Mouse (Mus musculus): ENCODE measurements around the gene Gdf15.
A peak's percentile ranks its signal among the peaks of the same experiment; 100 is the strongest.

Gdf15 gene

DNA sequence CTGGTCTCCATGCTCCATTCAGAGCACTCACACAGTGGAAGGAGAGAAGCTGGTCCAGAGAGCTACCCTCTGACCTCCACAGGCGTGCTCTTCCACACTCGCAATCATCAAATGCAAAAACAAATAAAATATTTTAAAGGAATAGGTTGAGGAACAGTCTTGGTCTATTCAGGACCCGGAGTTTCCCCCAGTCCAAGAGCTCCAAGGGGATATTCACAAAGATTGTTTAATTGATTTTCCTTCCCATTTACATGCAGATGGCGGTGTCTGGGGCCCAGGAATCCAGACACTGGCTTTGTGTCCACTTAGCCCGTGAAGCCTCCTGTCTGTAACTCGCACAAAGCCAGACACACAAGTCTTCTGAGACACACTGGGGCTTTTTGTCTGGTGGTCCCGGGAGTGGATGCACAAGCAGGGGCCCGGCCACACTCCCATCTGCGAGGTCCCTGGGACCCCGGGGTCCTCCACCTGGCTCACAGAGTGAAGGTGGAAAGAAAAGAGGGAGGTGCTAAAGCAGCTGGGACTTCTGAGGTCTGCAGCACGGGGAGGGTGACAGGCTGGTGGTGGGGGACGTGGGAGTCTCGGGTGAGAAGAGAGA, 24.0 kb upstream of the Gdf15 start:
- DNase-seq = no peak

DNA sequence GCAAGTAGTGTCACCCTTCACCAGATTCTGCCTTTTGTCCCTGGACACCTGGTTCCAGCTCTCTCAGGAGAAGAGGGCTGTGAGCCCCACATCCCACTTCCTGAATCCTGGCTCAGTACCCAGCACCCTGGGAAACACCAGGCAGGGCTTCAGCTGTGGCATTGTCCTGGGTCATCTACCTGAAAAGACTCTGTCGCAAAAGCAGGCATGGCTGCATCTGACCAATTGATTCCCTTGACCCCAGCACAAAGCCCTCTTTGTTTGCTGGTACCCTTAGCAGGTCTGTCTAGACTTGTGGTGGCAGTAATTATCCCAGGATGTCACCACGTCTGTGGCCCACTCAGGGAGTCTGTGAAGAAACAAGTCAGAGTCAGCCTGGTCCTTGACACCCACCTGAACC, 23.2 kb upstream of the Gdf15 start:
- DNase-seq = no peak

DNA sequence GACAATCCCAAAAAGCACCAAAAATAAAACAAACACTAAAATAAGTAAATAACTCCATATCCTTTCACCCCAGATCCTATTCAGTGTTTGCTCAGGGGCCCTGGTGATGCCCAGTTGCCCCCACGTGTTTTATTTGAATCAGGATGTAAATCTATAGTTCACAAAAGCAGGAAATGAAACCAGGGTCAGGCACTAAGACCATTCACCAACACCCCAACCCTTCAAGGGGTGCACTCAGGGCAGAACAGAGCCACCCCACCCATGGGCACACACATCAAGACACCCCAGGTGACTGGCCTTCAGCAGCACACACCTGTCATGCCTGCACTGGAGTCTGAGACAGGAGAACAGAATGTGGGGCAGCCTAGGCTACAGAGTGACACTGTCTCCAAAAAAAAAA, 21.9 kb upstream of the Gdf15 start:
- no peak for DNase-seq

DNA sequence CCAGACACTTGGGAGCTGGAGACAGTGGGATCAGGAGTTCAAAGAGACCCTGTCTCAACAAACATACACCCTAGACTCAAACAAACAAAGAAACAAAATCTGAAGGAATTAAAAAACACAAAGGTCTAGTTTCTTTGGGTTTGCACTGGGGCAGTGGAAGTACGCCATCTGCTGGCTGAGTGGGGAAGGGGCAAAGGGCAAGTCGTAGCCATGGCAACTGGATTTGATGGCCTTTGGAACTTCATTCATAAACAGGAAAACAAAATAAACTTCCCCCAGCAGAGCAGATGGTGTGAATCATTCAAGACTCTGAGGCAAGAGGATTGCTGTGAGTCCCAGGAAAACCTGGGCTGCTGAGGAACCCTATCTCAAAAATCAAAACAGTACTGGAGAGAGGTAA, 21.0 kb upstream of the Gdf15 start:
- peak; percentile 85 to 86 for DNase-seq

DNA sequence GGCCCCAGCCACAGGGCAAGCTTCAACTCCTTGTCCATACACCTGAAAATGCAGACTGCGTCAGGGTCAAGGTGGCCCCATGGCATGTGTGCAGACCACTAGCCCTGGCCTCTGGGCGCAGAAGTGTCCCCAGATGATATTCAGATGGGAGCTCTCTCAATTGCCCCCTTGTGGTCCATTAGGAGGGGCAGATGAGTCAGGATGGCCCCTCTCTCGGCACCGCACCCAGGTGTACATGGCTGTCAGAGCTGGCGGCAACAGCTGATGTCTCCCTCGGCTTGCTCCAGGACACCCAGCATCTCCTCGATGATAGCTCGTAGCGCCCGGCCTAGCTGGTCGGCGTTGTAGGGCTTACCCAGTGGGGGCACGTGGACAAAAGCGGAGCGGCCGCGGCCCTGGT, 18.1 kb upstream of the Gdf15 start:
- DNase-seq = no peak

DNA sequence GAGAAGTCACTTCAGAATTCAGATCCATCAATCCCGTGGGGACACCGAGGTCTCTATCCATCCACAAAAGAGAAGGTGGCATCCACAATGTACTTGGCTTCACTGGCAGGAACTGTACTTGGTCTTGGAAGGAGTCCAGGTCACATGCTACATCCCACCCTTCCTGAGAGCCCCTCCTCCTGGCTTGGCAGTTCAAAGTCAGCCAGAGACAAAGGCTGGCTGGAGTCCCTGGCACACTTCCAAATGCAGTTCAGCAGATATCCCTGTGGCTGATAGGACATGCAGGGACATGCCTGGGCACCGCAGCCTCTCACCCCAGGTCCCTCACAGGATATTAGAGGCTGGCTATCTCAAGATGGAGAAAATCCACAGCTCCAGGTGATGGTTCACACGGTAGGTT, 17.1 kb upstream of the Gdf15 start:
- peak; percentile 96 to 97 for DNase-seq

DNA sequence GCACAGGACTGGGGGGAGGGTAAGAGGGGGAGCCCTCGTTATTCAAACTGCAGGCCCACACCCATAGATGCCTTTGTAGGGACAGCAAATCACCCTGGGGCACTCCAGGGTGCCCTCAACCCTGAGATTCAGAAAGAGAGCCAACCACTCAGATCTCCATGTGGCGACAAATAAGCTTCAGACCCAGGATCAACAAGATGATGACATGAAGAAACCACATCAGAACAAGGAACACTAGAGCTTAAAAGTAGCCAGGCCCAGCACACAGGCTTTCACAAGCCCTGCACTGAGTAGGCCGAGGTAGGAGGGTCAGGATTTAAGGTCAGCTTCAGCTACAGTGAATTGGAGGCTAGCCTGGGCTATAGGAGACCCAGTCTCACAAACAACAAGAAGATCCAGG, 16.7 kb upstream of the Gdf15 start:
- DNase-seq = no peak

DNA sequence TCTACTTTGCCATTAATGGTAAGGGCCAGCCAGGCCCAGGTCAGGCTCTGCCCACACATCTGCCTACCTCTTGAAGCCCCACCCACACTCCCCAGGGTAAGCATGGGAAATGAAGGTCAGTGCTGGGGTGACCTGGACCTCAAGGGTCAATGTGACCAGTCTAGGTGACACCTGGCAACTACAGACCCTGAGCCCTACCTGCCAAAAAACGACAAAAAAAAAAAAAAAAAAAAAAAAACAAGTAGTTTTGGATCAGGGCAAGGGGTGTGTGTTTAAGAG, 15.8 kb upstream of the Gdf15 start:
- DNase-seq = peak; percentile 58 to 78

DNA sequence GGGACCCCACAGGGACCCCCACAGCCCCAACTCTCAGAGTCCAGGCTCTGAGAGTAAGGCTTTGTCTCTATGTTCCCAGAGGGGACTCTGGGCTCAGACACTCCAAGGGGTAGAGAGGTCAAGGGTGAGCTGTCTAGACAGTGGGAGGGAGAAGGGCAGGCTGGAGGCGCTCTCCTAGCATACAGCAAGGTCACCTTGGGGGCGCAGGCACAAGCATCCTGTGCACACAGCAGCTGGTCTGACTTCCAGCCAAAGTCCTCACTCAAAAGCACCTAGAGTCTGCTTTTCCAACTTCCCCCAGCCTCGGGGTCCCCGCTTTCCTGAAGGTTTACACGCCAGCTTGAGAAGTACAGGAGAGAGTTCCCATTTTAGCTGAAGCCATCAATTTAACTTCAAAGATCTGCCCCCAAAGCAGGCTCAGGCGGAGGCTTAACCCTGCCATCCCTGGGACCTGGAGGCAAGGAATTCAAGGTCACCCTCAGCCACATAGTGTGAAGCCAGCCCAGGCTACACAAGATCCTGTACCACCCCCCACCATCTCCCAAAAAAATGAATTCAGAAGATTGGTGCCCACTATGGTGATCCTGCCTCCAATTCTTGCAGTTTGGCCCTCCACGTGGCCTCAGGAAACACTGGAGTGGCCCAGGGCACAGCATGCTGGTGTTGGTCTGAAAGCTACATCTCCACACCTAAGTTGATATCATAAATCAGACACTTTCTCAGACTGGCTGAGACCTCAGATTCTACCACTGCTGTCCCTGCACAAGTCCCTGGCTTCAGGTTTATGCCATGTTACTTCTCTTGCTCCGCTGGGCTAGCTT, 15.3 kb upstream of the Gdf15 start:
- DNase-seq = peak; percentile 80 to 92

DNA sequence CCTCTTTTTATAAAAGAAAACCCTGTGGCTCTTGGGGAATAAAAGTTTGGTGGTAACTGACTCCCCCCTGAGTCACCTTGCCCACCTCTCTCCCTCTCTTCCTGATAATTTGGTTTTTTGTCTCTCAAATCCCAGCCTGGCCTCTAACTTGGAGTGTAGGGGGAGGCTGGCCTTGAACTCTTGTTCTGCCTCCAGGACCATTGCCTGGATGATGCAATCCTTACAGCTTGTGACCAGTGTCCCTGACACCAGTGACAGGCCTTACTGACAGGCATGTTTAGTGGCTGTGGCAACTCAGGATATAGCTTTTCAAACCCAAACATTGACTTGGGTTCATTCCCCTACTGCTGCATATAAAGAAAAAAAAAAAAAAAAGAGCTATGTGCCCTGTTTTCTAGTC, 14.5 kb upstream of the Gdf15 start:
- no peak for DNase-seq

DNA sequence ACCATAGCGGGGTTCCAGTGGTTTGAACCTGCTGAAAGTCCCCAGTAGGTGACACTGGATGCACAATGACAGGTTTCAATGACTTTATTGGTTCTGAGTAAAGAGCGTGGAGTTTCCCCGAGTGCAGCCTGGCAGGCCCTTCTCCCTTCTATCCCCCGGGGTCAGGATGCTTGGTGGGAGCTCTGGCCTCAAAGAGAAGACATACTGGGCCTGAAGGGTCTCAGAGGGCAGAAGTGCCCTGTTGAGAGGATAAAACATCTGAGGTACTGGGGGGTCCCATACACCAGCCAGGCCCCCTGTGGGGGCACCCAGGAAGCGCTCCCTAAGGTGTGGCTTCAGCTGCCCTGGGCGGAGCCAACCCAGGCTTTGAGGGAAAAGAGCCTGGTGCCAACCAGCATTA, 14.1 kb upstream of the Gdf15 start:
- DNase-seq = no peak

DNA sequence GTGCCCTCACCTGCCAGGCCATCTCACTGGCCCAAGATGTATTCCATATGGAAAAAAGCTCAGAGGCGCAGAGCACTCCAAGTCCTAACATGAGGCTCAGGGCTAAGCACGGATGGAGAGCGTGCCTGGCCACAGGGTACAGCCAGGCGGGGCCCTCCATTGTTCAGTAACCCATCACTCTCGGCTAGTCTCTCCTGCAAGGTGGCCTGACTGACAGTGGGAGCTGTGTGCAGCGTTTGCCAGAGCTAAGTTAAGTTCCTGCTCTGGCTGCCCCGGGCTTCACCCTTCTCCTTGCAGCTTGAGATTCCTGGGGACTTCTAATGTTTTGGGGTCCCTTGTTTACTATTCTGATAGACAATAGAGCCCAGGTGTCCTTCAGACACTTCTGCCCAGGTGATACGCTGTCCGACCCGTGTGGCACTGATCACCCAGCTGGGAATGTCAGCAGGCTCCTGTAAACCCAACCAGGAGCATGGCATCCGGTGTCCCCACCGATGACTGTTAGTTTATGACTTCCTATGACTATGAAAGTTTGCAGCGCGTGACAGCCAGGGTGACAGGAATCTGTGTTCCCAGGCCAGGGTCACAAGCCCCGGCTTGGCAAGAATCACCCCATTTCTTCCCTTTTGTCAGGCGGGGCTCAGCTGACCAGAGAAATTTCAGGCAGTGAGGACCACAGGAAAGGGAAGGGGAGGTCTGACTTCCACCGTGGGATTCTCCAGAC, 13.4 kb upstream of the Gdf15 start:
- DNase-seq = peak; percentile 69 to 82

DNA sequence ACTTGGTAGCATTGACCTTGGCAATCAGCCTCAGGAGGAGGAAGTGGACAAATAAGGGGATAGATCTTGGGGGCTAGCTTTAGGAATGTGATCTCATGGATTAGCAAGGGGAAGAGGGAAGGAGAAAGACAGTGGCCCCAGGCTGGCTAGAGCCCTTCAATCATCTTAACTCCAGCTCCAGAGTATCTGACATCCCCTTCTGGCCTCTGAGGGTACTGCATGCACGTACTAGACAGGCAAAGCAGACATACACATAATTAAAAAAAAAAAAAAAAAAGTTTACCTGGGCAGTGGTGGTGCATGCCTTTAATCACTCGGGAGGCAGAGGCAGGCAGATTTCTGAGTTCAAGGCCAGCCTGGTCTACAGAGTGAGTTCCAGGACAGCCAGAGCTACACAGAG, 11.8 kb upstream of the Gdf15 start:
- peak; percentile 65 to 70 for DNase-seq

DNA sequence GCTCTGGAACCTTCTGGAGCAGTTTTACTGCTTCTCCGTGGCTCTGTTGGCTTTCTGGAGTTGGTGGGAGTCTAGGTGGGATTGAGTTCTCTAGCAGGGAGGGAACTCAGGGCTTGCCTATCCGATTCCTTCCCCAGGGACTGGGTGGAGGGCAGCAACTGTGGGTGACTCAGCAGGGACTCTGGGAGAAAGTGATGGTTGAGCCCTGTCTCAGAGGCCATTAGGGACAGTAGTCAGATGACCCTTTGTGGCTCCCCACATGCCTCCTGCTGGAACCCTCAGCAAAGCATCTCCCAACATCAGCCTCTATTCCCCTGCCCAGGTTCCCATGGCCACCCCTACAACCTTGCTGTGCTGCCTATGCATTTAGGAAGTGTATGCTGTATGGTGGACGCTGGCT, 10.8 kb upstream of the Gdf15 start:
- no peak for DNase-seq

DNA sequence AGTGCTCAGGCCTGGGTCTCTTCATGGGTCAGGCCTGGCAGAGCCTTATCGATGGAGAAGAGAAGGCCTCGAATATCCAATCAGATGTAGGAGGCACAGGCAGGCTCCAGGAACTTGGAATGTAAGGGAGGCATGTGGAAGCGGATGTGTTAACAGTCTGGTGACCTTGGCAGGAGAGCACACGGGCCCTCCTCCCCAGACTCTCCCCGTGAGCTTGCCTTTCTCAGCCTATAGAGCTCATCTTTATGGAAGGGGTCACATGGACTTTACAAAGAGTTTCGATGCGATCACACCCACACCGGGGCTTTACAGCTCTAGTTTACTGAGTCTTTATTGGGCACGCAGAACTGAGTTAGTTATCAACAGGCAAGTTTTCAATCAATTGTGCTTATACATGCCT, 6.5 kb upstream of the Gdf15 start:
- no peak for DNase-seq

DNA sequence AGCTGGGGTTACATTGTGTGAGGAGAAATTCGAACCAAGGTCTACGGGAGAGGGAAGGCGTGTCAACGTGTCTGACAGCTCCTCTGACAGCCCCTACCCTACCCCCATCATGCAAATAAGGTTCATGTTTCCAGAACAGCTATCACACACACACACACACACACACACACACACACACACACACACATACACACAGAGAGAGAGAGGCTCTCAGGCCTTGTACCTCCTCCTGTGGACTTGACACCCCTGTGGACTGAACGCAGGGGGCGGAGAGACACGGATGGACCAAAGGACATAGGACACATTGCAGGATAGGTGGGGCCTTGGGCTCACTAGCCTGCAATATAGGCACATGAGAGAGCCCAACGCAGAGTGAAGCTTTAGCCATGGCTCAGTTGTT, 4.6 kb upstream of the Gdf15 start:
- peak; percentile 64 to 90 for DNase-seq

DNA sequence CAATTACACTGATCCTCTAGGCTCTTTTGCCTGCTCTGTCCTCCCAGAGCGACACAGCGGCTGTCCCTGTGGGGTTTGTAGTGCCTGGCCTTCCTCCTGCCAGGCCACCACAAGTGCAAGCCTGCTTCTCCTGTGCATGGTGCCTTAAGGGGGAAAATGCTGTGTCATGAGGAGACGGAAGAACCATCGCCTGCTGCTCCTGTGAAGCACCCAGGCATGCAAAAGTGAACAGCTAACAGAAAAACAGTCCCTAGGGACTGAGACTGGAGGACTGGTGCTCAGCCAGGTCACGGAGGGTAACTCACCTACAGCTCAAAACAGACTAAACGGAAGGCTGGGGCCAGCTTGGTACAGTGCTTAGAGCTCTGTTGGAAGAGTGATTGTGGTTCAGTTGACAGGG, 3.3 kb upstream of the Gdf15 start:
- DNase-seq = peak; percentile 61 to 84

DNA sequence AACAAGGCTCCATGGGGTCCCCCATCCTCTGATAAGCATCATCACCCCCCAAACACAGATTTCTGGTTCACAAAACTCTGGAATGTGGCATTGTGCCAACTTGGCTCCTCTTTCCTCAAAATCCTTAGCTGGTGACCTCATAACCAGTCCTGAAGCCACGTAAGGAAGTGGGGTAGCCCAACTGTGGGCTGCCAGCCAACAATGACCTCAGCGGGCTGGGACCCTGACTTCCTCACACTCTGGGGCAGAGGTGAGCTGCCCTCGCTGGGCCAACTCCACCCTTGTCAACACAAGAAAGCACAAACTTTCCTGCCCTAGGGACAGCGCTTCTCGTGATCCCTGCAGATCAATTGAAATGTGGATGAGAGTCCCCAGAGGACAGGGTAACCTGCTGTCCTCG, 1.8 kb upstream of the Gdf15 start:
- peak; percentile 89 to 94 for DNase-seq

DNA sequence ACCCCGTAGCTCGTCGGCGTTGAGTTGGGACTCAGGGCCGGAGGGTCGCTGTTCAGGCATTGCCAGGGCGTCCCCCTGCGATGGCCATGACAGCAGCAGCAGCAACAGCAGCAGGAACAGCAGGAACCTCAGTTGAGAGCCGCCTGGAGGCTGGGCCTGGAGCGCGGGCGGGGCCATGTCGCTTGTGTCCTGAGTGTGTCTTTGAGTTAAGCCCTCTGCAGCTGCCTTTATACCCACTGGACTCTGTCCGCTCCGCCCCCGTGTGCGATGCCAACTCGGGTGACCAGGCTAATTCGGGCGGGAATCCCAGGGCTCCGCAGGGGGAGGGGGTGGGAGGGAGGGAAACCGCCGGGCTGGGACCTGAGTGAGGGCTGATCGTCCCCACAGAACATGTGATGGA, 820 bp downstream of the Gdf15 start:
- peak; percentile 82 to 93 for DNase-seq

DNA sequence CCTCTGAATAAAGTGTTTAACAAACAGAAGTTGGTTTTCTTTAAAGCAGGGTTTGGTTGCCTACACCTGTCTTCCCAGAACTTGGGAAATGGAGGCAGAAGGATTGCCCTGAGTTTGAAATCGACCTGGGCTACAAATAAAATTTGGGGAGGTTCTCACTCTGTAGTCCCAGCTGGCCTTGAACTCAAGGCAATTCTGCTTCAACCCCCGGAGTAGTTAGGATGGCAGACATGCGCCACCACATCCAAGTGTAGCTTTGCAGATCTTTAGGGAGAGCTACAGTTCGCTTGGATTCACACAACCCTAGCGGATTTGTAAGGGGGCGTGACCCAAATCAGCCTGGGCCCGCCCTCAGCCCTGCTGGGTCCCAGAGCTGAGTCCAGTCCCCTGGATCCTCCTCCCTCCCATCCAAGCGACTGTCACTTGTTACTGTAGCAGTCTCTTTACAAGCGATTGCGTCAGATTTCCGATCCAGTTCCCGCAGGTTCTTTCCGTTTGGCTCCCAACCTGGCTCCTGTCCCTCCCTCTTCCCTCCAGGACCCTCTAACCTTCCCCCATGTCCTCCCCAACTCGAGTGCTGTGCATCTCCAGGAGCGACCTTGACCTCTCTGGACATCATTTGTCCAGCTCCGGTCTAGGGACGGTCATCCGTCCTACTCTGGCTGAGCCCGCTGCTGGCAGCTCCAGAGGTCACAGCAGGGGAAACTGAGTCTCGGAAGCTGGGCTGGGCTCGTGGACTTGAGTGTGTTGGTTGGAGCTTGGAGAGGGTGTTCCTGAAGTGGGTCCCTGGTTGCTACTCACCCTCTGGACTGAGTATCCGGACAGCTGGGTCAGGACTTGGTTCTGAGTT, 1.5 kb downstream of the Gdf15 start:
- peak; percentile 82 to 92 for DNase-seq

DNA sequence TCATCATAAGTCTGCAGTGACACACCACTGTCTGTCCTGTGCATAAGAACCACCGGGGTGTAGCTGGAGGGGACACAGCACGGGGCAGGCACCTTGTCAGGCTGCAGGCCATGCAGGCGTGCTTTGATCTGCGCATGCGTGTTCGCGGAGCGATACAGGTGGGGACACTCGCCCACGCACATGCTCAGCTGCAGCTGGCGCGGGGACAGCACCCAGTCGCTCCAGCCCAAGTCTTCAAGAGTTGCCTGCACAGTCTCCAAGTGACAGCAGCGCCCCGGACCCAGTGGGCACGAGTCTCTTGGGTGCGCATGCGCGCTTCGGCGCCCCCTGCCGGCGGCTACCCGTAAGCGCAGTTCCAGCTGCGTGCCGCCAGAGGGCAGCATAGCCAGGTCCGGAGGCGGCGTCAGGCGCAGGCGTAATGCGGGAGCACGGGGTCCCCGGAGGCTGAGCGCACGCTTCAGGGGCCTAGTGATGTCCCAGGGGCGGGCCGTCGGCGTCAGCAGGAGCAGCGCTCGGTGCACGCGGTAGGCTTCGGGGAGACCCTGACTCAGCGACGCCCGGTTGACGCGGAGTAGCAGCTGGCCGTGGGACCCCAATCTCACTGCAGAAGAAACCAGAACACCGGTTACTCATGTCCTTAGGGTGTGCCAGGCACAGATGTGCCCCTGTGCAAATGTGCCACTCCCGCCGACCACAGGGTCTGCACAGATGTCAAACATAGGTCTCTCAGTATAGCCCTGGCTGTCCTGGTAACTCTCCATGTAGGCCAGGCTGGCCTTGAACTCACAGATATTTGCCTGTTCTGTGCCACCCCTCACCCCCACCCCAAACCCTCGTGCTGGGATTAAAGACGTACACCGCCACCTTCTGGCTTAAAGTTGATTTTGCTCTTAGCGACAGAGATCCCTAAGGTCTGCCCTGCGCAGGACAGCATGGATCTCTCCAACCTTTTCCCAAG, 2.4 kb downstream of the Gdf15 start:
- DNase-seq = peak; percentile 80 to 90

DNA sequence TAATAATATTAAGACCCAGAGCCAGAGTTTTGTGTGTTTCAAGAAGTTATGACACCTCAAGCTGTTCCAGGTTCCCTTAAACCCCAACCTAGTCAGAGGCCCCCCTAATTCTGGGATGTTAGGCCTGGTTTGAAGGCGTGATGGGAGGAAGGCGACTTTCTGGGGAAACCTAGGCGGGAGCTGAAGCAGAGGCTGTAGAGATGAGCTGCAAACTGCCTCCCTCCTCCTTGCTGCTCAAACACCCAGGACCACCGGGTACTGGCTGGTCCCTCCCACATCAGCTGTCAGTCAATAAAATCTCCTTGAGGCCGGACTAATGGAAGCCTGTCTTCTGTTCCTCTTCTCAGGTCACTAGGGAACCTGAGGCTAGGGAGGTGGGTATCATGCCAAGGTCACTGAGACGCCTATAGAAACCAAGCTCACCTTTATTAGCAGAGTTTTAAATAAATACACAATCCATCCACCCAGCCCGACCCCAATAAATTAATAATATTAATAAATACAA, 3.2 kb downstream of the Gdf15 start:
- no peak for DNase-seq
